Mouse (Mus musculus) lung, postnatal 0 days (tissue): ENCODE data around the gene B230217C12Rik. TPM values are rescaled to one million over a fixed set of nuclear protein-coding genes. Genes with fewer than 3 reads are reported as not detected.

ENCODE experiments used
- ATAC-seq: fragments of 200-750 bp; cut with Nextera tagmentation; 2 replicates; pipeline ENCODE4 v1.8.0; 2017; ENCODE audit warnings: moderate library complexity
- DNase-seq: peaks from one replicate; pipeline ENCODE4 v3.0.0-alpha.2; 2016; ENCODE audit warnings: low spot score
- H3K27ac ChIP-seq: fragments of 300-500 bp; sonication (generic); 2 replicates; pipeline ENCODE4 v1.5.1; 2014; ENCODE audit warnings: antibody characterized with exemption, mild to moderate bottlenecking, low read length, mixed read lengths
- H3K27me3 ChIP-seq: fragments of 300-500 bp; sonication (generic); replicated peaks from 2 replicates; pipeline ENCODE4 v1.6.1; 2014; ENCODE audit warnings: low read length, mixed read lengths; ENCODE audit not compliant: insufficient read depth
- H3K36me3 ChIP-seq: fragments of 300-500 bp; sonication (generic); 2 replicates; pipeline ENCODE4 v1.6.1; 2014; ENCODE audit warnings: low read length, mixed read lengths; ENCODE audit not compliant: insufficient read depth
- H3K4me1 ChIP-seq: fragments of 300-500 bp; sonication (generic); 2 replicates; pipeline ENCODE4 v1.6.1; 2014; ENCODE audit warnings: antibody characterized with exemption, low read depth, low read length, mixed read lengths; ENCODE audit not compliant: insufficient read depth
- H3K4me2 ChIP-seq: fragments of 300-500 bp; sonication (generic); replicated peaks from 2 replicates; pipeline ENCODE4 v1.6.1; 2014; ENCODE audit warnings: low read depth, mild to moderate bottlenecking, low read length, moderate library complexity, mixed read lengths
- H3K4me3 ChIP-seq: fragments of 300-500 bp; sonication (generic); 2 replicates; pipeline ENCODE4 v1.5.1; 2014; ENCODE audit warnings: low read depth, low read length
- H3K9ac ChIP-seq: fragments of 300-500 bp; sonication (generic); replicated peaks from 2 replicates; pipeline ENCODE4 v1.6.1; 2014; ENCODE audit warnings: low read depth, mild to moderate bottlenecking
- H3K9me3 ChIP-seq: fragments of 300-500 bp; sonication (generic); 2 replicates; pipeline ENCODE4 v1.6.1; 2016; ENCODE audit warnings: low read length, mixed read lengths
- CTCF ChIP-seq: IDR thresholded peaks from 2 replicates; pipeline ENCODE4 v1.5.1; 2016; ENCODE audit warnings: antibody characterized with exemption, mild to moderate bottlenecking
- EP300 ChIP-seq: IDR thresholded peaks from 2 replicates; pipeline ENCODE4 v1.6.1; 2016; ENCODE audit warnings: antibody characterized with exemption, mild to moderate bottlenecking, control low read depth
- WGBS: fragments of 180-500 bp; shearing (Covaris S2); extraction: QIAGEN DNeasy Blood & Tissue Kit; methylation state at CpG from one replicate; pipeline ENCODE4 v1.1.7; 2014; 5-methylcytosine and 5-hydroxymethylcytosine counted together
- polyA plus RNA-seq: library from polyadenylated mRNA; unstranded; fragments of >200 nt; fragmentation: Nextera tagmentation; extraction: Ambion mirVana; gene quantifications from 2 replicates; pipeline ENCODE4 v1.2.1, GENCODE M21; 2015

The B230217C12Rik gene
- polyA plus RNA-seq, 1 experiment from 2014 or later, result 1.3 TPM

DNA sequence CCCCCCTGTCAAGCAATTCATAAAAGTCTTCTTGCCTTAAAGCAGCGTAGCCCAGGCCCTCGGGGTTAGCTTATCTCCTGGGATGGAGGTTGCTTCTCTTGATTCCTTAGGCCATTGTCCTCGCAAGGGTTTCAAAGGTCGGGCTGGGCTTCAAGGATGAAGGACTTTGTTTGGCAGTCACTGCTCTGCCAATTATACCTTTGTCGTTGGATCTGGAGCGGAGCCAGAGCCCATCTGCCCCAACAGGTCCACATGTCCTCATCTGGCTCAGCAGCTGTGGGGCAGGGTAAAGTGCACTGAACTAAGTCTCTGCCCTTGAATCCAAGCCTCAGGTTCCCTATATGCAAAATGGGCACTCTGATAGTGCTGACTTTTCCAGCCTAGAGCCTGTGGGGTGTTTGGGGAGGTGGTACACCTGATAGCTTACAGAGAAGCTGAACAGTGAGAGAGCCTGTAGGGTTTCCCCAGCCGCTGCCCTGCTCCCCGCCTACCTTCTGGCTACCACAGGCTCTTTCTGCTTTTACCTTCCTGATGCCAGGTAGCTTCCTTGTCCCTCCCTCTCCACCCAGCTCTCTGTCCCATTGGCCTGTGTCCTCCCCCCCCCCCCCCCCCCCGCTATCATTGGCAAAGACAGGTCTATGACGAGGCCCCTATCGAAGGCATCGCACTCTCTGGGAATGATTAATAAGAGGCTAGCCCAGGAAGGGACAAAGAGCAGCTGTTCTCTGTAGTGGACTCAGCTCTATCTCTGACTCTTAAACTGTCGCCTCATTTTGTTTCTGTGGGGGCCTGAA, 28.8 kb upstream of the B230217C12Rik start:
- TF ChIP-seq CTCF, result no peak
- no peak for TF ChIP-seq EP300
- H3K4me3 ChIP-seq, result no peak overlapping the region
- DNase-seq, result no peak
- no peaks in the 10 kb centered on the region for H3K9me3 ChIP-seq
- no peaks in the 10 kb centered on the region for H3K27me3 ChIP-seq
- no peak overlapping the region; the same call in 1 of the 2 replicates for H3K9ac ChIP-seq
- peaks cover 37% of the 10 kb centered on the region for H3K4me1 ChIP-seq
- H3K36me3 ChIP-seq, result peaks cover 11% of the 10 kb centered on the region; the same call in 1 of the 2 replicates
- no peak overlapping the region for H3K4me2 ChIP-seq
- no peak for ATAC-seq
- peak overlapping the region; percentile 14; the same call in 1 of the 2 replicates for H3K27ac ChIP-seq
- WGBS, result 30% methylated on average over 12 of the region's 13 CpGs

- Histone ChIP-seq H3K27ac (peak overlapping the region; percentile 14; the same call in 1 of the 2 replicates), H3K4me3 (no peak overlapping the region), H3K9ac (no peak overlapping the region), H3K4me1 (peaks cover 40% of the 10 kb centered on the region), H3K27me3 (no peaks in the 10 kb centered on the region), H3K4me2 (no peak overlapping the region), H3K9me3 (no peaks in the 10 kb centered on the region), H3K36me3 (peaks cover 8% of the 10 kb centered on the region; the same call in 1 of the 2 replicates)
- no peak for ATAC-seq
- no peak for TF ChIP-seq EP300
- no peak for TF ChIP-seq CTCF
- WGBS, result 17% methylated on average over 3 of the region's 3 CpGs
- DNase-seq, result no peak
These were observed 28.1 kb upstream of the B230217C12Rik start for GRCm38 (mm10) chr11:97812491-97812921.

DNA sequence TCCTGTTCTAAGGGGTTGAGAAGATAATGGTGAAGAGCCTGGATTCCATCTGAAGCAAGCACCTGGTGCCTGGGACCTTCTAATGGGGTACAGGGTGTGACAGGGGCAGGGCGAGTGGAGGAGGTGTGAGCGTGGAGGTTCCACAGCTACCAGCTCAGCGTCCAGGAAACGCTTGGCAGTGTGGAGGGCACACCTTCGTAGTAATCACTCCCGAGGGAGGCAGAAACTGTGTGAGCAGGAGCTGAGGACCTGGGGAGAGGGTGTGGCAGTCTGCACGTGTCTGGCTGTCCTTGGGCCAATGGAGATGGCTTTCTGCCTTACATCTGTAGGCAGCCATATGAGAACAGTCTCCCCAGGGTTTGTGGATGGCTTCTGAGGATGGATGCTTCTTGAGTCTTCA, 27.5 kb upstream of the B230217C12Rik start:
- ATAC-seq, result peak; percentile 39
- 45% methylated on average over 7 of the region's 7 CpGs for WGBS
- H3K27me3 ChIP-seq, result no peaks in the 10 kb centered on the region

GRCm38 (mm10) chr11:97813746-97814515, 26.6 kb upstream of the B230217C12Rik start:
- Histone ChIP-seq H3K9ac (no peak overlapping the region), H3K36me3 (peaks cover 6% of the 10 kb centered on the region; the same call in 1 of the 2 replicates), H3K27me3 (no peaks in the 10 kb centered on the region), H3K4me3 (no peak overlapping the region), H3K4me1 (peaks cover 36% of the 10 kb centered on the region), H3K4me2 (no peak overlapping the region), H3K27ac (peak overlapping the region; percentile 21; the same call in 1 of the 2 replicates), H3K9me3 (no peaks in the 10 kb centered on the region)
- DNase-seq, result no peak
- no peak for TF ChIP-seq CTCF
- TF ChIP-seq EP300, result no peak
- WGBS, result 42% methylated on average over 17 of the region's 17 CpGs
- ATAC-seq, result no peak

More for the DNA sequence above, 27.5 kb upstream of the B230217C12Rik start:
- peak; percentile 58 for DNase-seq
- peaks cover 7% of the 10 kb centered on the region; the same call in 1 of the 2 replicates for H3K36me3 ChIP-seq
- peaks cover 37% of the 10 kb centered on the region for H3K4me1 ChIP-seq
- no peak overlapping the region for H3K27ac ChIP-seq
- no peak overlapping the region for H3K4me2 ChIP-seq
- H3K9ac ChIP-seq, result no peak overlapping the region
- TF ChIP-seq CTCF (no peak), EP300 (no peak)
- H3K9me3 ChIP-seq, result no peaks in the 10 kb centered on the region
- H3K4me3 ChIP-seq, result no peak overlapping the region

- H3K4me1 ChIP-seq, result peaks cover 26% of the 10 kb centered on the region
- no peak overlapping the region for H3K4me2 ChIP-seq
- DNase-seq (no peak), ATAC-seq (peak; percentile 11; the same call in 1 of the 2 replicates)
- TF ChIP-seq EP300, result no peak
- TF ChIP-seq CTCF, result no peak
- H3K9me3 ChIP-seq, result no peaks in the 10 kb centered on the region
- no peak overlapping the region for H3K9ac ChIP-seq
- H3K27ac ChIP-seq, result peak overlapping the region; percentile 38; the same call in 1 of the 2 replicates
- no peaks in the 10 kb centered on the region for H3K36me3 ChIP-seq
- H3K27me3 ChIP-seq, result no peaks in the 10 kb centered on the region
- WGBS, result 62% methylated on average over 11 of the region's 11 CpGs
- no peak overlapping the region for H3K4me3 ChIP-seq
These were observed 24.8 kb upstream of the B230217C12Rik start for GRCm38 (mm10) chr11:97815736-97816135.

- Histone ChIP-seq H3K4me2 (no peak overlapping the region), H3K36me3 (no peaks in the 10 kb centered on the region), H3K27me3 (no peaks in the 10 kb centered on the region), H3K4me1 (peaks cover 25% of the 10 kb centered on the region), H3K9ac (no peak overlapping the region), H3K4me3 (no peak overlapping the region), H3K9me3 (no peaks in the 10 kb centered on the region), H3K27ac (0 out of 2 replicates have a peak overlapping the region, but pooled peaks have one; percentile 38)
- ATAC-seq (no peak), DNase-seq (no peak)
- TF ChIP-seq CTCF, result no peak
- TF ChIP-seq EP300, result no peak
- WGBS, result 58% methylated on average over 5 of the region's 5 CpGs
These were observed 24.4 kb upstream of the B230217C12Rik start for GRCm38 (mm10) chr11:97816176-97816575.
